Mouse (Mus musculus) small intestine, adult 2 months (tissue): ENCODE measurements around the gene Fyn. TPM values are rescaled to one million over a fixed set of nuclear protein-coding genes. Genes with fewer than 3 reads are reported as not detected.

Source experiments
- H3K27ac ChIP-seq: fragments of 200-500 bp; 2 replicates; pipeline ENCODE4 v1.5.1; 2012; ENCODE audit warnings: low read depth, low read length, control low read depth, inconsistent platforms; ENCODE audit not compliant: insufficient read depth
- H3K27me3 ChIP-seq: fragments of 200-500 bp; 2 replicates; pipeline ENCODE4 v1.6.1; 2012; ENCODE audit warnings: mild to moderate bottlenecking, moderate library complexity, low read length, inconsistent platforms; ENCODE audit not compliant: control insufficient read depth, insufficient read depth
- H3K36me3 ChIP-seq: fragments of 200-500 bp; 2 replicates; pipeline ENCODE4 v1.6.1; 2012; ENCODE audit warnings: mild to moderate bottlenecking, low read length, control low read depth, inconsistent platforms; ENCODE audit not compliant: control insufficient read depth, insufficient read depth
- H3K4me1 ChIP-seq: fragments of 200-500 bp; 2 replicates; pipeline ENCODE4 v1.6.1; 2012; ENCODE audit warnings: low read length, inconsistent platforms, mixed read lengths; ENCODE audit not compliant: control insufficient read depth, insufficient read depth, insufficient read length
- H3K4me3 ChIP-seq: fragments of 200-500 bp; 2 replicates; pipeline ENCODE4 v1.5.1; 2012; ENCODE audit warnings: low read depth, mild to moderate bottlenecking, control low read depth, inconsistent platforms, low read length, moderate library complexity
- CTCF ChIP-seq: fragments of 200-500 bp; IDR thresholded peaks from 2 replicates; pipeline ENCODE4 v1.5.1; 2012; ENCODE audit warnings: low read depth, mild to moderate bottlenecking, control low read depth, inconsistent platforms, low read length, moderate library complexity, mixed read lengths; ENCODE audit not compliant: insufficient replicate concordance, insufficient read length; ENCODE audit errors: extremely low read depth
- POLR2A ChIP-seq: fragments of 200-500 bp; IDR thresholded peaks from 2 replicates; pipeline ENCODE4 v1.6.1; 2012; ENCODE audit warnings: low read depth, mild to moderate bottlenecking, control low read depth, inconsistent platforms, low read length, moderate library complexity
- WGBS: fragments of 180-500 bp; shearing (Covaris S2); methylation state at CpG from one replicate; pipeline ENCODE4 v1.1.7; 2018; 5-methylcytosine and 5-hydroxymethylcytosine counted together
- polyA plus RNA-seq: library from polyadenylated mRNA; depleted of rRNA; stranded (reverse); fragments of >200 nt; gene quantifications from 2 replicates; pipeline ENCODE4 v1.2.3, GENCODE M21; 2012

The Fyn gene
- polyA plus RNA-seq, 1 experiment = 7.3 TPM

DNA sequence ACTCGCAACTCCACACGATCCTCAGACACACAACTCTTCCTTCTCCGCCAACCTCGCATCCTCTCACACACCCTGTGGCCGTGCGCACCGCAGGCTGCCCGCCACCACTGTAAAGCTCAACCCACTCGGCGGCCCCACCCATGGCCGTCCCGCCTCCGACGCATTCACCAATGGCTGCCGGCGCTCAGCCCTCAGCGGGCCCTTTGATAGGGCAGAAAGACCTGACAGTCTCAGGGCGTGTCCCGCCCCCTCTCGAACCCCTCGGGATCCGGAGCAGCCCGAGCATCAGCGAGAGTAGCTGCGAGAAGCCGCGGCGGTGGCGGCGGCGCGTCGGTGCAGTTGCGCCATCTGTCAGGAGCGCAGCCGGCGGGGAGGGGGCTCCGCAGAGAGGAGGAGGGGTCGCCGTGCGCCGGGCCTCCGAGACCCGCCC is 862 bp downstream of the Fyn start:
- Histone ChIP-seq H3K27ac (peak overlapping the region; percentile 41), H3K27me3 (no peaks in the 10 kb centered on the region), H3K36me3 (no peaks in the 10 kb centered on the region), H3K4me1 (peaks cover 2% of the 10 kb centered on the region; the same call in 1 of the 2 replicates), H3K4me3 (peak overlapping the region; percentile 83)
- WGBS = 1% methylated on average over 42 of the region's 44 CpGs
- TF ChIP-seq POLR2A (peak; percentile 74), CTCF (no peak)

DNA sequence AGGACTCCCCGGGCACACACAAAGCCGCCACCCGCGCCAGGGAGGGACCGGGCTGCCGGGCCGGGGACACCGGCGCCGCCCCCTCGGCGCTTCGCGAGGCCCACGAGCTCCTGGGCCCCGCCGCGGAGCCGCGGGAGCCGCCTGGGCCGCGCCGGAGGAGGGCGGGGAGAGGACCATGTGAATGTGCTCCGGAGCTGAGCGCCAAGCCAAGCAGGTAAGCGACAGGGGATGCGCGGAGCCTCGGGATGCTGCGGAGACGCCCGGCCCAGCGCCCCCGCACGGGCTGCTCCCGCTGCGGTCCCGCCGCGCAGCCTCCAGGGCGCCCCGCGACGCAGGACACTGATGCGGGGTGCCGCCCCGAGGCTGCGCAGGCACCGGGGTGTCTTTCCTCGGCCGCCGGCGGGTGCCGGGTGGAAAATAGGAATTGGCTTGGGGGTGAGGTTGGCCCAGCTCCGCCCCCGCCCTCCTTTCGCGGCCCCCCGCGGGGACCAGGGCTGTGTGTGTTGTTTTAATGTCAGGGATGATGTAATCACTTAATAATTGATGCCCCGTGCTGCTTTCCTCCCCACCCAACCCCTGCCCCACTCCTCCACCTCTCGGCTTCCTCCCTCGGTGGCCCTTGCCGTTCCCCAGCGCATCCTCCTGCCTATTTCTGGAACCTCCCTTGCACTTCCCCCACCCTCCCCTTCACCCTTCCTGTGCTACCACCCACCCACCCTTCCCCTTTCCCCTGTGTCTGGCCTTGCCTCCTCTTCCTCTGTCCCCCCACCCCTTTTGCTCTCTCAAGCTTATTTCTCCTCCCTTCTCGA is 1.5 kb downstream of the Fyn start:
- peak overlapping the region; percentile 25; the same call in 1 of the 2 replicates for H3K27ac ChIP-seq
- under 1% methylated on average over 67 of the region's 68 CpGs for WGBS
- peaks cover 2% of the 10 kb centered on the region; the same call in 1 of the 2 replicates for H3K4me1 ChIP-seq
- no peaks in the 10 kb centered on the region for H3K36me3 ChIP-seq
- H3K27me3 ChIP-seq = no peaks in the 10 kb centered on the region
- peak overlapping the region; percentile 83 for H3K4me3 ChIP-seq
- TF ChIP-seq CTCF = no peak

DNA sequence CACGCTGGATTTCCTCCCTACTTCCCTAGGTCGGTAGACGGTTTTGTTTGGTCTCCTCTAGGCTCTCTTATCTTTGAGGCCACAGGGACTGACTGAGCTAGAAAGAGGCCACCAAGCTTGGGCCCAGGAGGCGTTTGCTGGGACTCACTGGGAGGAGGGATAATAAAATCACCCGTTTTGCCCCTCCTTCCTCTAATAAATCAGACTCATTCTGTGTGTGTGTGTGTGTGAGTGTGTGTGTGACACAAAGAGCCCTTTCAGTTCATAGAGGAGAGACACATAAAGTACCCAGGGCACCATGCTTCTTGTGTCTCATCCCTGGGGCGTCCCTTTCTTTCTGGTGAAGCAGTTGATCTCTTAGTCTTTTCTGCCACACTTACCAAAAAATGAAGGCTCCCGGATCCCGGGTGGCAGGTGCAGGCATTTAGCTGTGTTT is 2.1 kb downstream of the Fyn start:
- Histone ChIP-seq H3K36me3 (no peaks in the 10 kb centered on the region), H3K27me3 (no peaks in the 10 kb centered on the region), H3K27ac (0 out of 2 replicates have a peak overlapping the region, but pooled peaks have one; percentile 21), H3K4me3 (peak overlapping the region; percentile 83), H3K4me1 (peaks cover 2% of the 10 kb centered on the region; the same call in 1 of the 2 replicates)
- 7% methylated on average over 8 of the region's 8 CpGs for WGBS
- no peak for TF ChIP-seq CTCF
- TF ChIP-seq POLR2A = no peak

DNA sequence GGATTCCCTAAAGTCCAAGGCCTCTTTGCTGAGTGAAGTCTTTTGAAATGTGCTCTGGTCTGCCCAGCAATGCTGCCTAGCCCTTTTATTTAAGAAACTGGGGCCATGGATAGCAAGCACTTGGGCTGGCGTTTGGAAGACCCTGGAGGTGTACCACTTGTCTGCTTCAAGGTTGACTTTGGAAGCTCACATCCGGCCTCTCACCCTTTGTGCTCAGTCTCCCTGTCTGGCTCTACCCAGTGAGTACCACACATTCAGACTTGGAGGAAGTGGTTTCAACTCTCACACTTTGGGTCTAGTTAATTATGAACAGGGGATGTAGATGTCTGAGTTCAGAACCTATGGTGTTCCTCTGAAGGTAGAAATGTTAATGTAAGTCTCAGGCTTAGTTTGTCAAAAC is 2.8 kb downstream of the Fyn start:
- no peak for TF ChIP-seq CTCF
- no peak for TF ChIP-seq POLR2A
- Histone ChIP-seq H3K4me3 (peak overlapping the region; percentile 5; the same call in 1 of the 2 replicates), H3K4me1 (peaks cover 6% of the 10 kb centered on the region; the same call in 1 of the 2 replicates), H3K27ac (no peak overlapping the region), H3K27me3 (no peaks in the 10 kb centered on the region), H3K36me3 (no peaks in the 10 kb centered on the region)
- 83% methylated on average over 2 of the region's 2 CpGs for WGBS

DNA sequence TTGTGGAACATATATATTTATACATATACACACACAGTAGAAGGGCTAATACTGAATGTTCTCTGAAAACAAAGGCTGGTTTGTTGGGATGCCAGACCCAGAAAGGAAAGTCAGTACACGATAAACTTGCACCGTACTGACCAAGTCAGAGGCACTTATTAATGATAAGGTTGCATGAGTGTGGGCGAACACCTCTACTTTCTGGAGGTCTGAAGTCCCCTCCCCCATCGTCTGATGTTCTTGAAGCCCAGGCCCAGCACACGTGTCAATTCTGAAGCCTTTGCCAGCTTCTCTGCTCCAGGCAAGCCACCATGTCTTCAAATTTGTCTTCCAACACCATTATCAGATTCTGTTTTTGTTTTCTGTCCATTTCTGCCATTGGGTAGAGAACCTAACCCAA is 3.3 kb downstream of the Fyn start:
- H3K27ac ChIP-seq = no peak overlapping the region

DNA sequence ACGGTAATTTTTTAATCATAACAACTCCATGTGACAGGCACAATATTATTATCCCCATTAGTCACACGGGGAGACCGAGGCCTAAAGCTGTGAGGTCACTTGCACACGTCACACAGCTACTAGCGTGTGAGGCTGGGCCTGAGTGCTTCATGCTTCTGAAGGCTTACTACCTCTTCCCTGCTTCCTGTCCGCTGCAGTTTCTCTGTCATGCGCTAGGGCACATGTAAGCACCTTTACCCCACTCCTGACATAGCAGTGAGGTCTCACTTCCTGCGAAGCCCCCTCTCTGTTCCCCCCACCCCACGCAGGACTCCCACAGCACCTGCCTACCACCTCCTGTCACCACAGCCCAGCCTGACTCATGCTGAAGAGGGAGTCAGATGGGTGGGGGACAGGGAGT is 8.0 kb downstream of the Fyn start:
- no peaks in the 10 kb centered on the region for H3K27me3 ChIP-seq
- H3K4me3 ChIP-seq = no peak overlapping the region
- H3K27ac ChIP-seq = no peak overlapping the region
- H3K4me1 ChIP-seq = peaks cover 4% of the 10 kb centered on the region; the same call in 1 of the 2 replicates
- TF ChIP-seq POLR2A (no peak), CTCF (no peak)
- H3K36me3 ChIP-seq = no peaks in the 10 kb centered on the region
- 68% methylated on average over 9 of the region's 9 CpGs for WGBS

More for the DNA sequence above, 3.3 kb downstream of the Fyn start:
- TF ChIP-seq CTCF (no peak), POLR2A (no peak)
- Histone ChIP-seq H3K4me3 (no peak overlapping the region), H3K27me3 (no peaks in the 10 kb centered on the region), H3K4me1 (peaks cover 6% of the 10 kb centered on the region; the same call in 1 of the 2 replicates), H3K36me3 (no peaks in the 10 kb centered on the region)
- 87% methylated on average over 5 of the region's 5 CpGs for WGBS

DNA sequence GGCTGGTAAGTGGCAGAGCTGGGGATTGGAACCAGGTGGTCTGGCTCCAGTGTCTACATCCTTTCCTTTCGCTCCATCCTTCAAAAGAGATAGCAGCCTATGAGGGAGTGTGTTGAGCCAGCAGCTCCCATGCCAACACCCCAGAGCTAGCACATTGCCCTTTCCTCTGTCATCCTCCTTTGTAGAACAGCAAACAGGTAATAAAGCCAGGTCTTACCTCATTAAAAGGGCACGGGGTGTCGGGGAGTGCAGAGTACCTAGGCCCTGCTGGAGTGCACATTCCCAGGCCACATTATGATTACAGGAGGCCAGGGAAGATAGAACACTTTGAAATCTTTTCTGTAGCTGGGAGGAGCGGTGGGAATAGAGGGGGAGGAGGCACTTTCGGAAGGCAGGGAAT is 8.6 kb downstream of the Fyn start:
- Histone ChIP-seq H3K36me3 (no peaks in the 10 kb centered on the region), H3K4me1 (peaks cover 4% of the 10 kb centered on the region; the same call in 1 of the 2 replicates), H3K27me3 (no peaks in the 10 kb centered on the region), H3K27ac (no peak overlapping the region), H3K4me3 (no peak overlapping the region)
- TF ChIP-seq CTCF (no peak), POLR2A (no peak)
- 53% methylated on average over 5 of the region's 5 CpGs for WGBS
